In the genomic region with DNA sequence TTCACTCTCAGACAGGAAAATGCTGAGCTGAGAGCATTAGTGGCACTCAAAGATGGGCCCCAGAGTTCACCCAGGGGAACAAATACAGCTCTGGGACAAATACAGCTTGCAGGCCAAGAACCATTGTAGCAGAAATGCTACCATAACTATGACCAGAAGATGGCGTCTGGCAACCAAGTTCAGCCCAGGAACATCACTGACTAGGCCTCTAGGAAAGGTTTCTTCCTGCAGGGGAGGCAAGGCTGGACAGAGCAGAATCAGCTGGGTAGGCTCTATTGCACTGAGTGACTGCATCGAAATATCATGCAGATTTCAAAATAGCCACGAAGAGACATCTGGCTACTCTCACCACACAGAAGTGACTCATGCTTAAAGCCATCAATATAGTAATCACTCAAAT, we compare ENCODE assay signal across 9 mouse cellular contexts. TPM values are rescaled to one million over a fixed set of nuclear protein-coding genes. Genes with fewer than 3 reads are reported as not detected.
DNase-seq lines count a peak whose midpoint lies in the region; ATAC-seq and TF ChIP-seq lines count a peak whose summit lies in the region.
"Had no signal": no experiment of that assay in that cellular context is flagged by ENCODE, and none has a peak within 500 bp of the region (broad histone marks: within the 10 kb centered on the region; RNA-seq: fewer than 3 reads in every experiment).

No protein-coding gene starts in this region.

- H3K4me3 ChIP-seq in intestine, embryonic 14.5 days (ENCODE audit: low read depth, low read length), result no peak overlapping the region
- no peak overlapping the region for H3K4me3 ChIP-seq in midbrain, postnatal 0 days (ENCODE audit: low read depth, low read length)

- H3K27ac ChIP-seq in intestine, embryonic 14.5 days (ENCODE audit: low read depth), result no peak overlapping the region
- H3K27ac ChIP-seq in midbrain, postnatal 0 days (ENCODE audit: low read depth, low read length), result no peak overlapping the region

- no peaks in the 10 kb centered on the region for H3K9me3 ChIP-seq in intestine, embryonic 14.5 days (ENCODE audit: control insufficient read depth, low read length)
- no peaks in the 10 kb centered on the region for H3K9me3 ChIP-seq in midbrain, postnatal 0 days (ENCODE audit: low read length)

- TF ChIP-seq CTCF in midbrain, postnatal 0 days (IDR thresholded peaks at IDR 0.05), result peak; percentile 92

- peak; percentile 20 for DNase-seq in ovary, adult 18-20 months (ENCODE audit: low spot score)
- no peak for DNase-seq in ovary, postnatal 10 days (ENCODE audit: low spot score)
- peak; percentile 58 to 61 for DNase-seq in cerebellum, adult 18-20 months
- DNase-seq in forelimb bud, embryonic 11.5 days (ENCODE audit: low read depth, low spot score), result peak; percentile 83
- DNase-seq in intestine, embryonic 14.5 days (ENCODE audit: low spot score), result peak; percentile 73
- DNase-seq in left cerebral cortex, postnatal 10 days (ENCODE audit: extremely low spot score in 1 of 2, low spot score in 2 of 2), result peak; percentile 63 to 72
- peak; percentile 86 for DNase-seq in midbrain, postnatal 0 days (ENCODE audit: low spot score)
- DNase-seq in testis, postnatal 14 days (ENCODE audit: low spot score), result peak; percentile 46

- no peak overlapping the region for H3K9ac ChIP-seq in intestine, embryonic 14.5 days (ENCODE audit: low read length)
- H3K9ac ChIP-seq in midbrain, postnatal 0 days (replicated peaks; ENCODE audit: low read length, poor library complexity, severe bottlenecking), result no peak overlapping the region

- no peaks in the 10 kb centered on the region; the same call in 1 of the 2 replicates for H3K4me1 ChIP-seq in intestine, embryonic 14.5 days (replicated peaks; ENCODE audit: control insufficient read depth, insufficient read depth, low read length)
- no peaks in the 10 kb centered on the region for H3K4me1 ChIP-seq in midbrain, postnatal 0 days (ENCODE audit: insufficient read depth, low read length)

- intact Hi-C loops in left cerebral cortex, postnatal 10 days (cut with DNase I), result no loop called here

- 13% methylated on average over 3 of the region's 3 CpGs for WGBS in intestine, embryonic 14.5 days
- 12% methylated on average over 3 of the region's 3 CpGs for WGBS in midbrain, postnatal 0 days

- no peaks in the 10 kb centered on the region for H3K27me3 ChIP-seq in intestine, embryonic 14.5 days (replicated peaks; ENCODE audit: control insufficient read depth, insufficient read depth, low read length)
- no peaks in the 10 kb centered on the region for H3K27me3 ChIP-seq in midbrain, postnatal 0 days (ENCODE audit: insufficient read depth, low read length)

- no peak overlapping the region for H3K4me2 ChIP-seq in intestine, embryonic 14.5 days (ENCODE audit: low read length)
- no peak overlapping the region for H3K4me2 ChIP-seq in midbrain, postnatal 0 days (ENCODE audit: low read depth, low read length, poor library complexity, severe bottlenecking)

- no peaks in the 10 kb centered on the region for H3K36me3 ChIP-seq in intestine, embryonic 14.5 days (ENCODE audit: control insufficient read depth, insufficient read depth, low read length)
- H3K36me3 ChIP-seq in midbrain, postnatal 0 days (ENCODE audit: insufficient read depth, low read length), result no peaks in the 10 kb centered on the region

- ATAC-seq in intestine, embryonic 14.5 days (replicated peaks; ENCODE audit: low FRiP score, low TSS enrichment, low read depth), result peak; percentile 58; the same call in 1 of the 2 replicates
- peak; percentile 73 for ATAC-seq in midbrain, postnatal 0 days (ENCODE audit: low FRiP score)

RNA-seq across cellular contexts. Expression of gene Pcsk9, which starts 8.2 kb away (rescaled TPM):
- polyA plus RNA-seq in intestine, embryonic 14.5 days (2014; fragmentation: Nextera tagmentation; extraction: Ambion mirVana), result 95.9 and 101 TPM in 2 replicates
- total RNA-seq in left cerebral cortex, postnatal 10 days (2021), result 1 to 10 TPM; 4.1 to 5.2 TPM
- total RNA-seq in midbrain, postnatal 0 days (2014; rRNA removed), result 5.3 and 10.1 TPM in 2 replicates
- polyA plus RNA-seq in midbrain, postnatal 0 days (2015; fragmentation: Nextera tagmentation; extraction: Ambion mirVana), result 3.1 and 3.3 TPM in 2 replicates

RNA-seq across cellular contexts. Expression of gene Bsnd, which starts 19.7 kb away (rescaled TPM):
- polyA plus RNA-seq in intestine, embryonic 14.5 days (2014; fragmentation: Nextera tagmentation; extraction: Ambion mirVana), result not detected in 2 replicates
- not detected for total RNA-seq in left cerebral cortex, postnatal 10 days (2021)
- 0.09 TPM in 1 of 2 replicates, not detected in the other for total RNA-seq in midbrain, postnatal 0 days (2014; rRNA removed)
- not detected in 2 replicates for polyA plus RNA-seq in midbrain, postnatal 0 days (2015; fragmentation: Nextera tagmentation; extraction: Ambion mirVana)
- polyA plus RNA-seq: stomach, embryonic 14.5 days had no signal
